Mouse (Mus musculus): ENCODE data around the gene Klk8.

DNA sequence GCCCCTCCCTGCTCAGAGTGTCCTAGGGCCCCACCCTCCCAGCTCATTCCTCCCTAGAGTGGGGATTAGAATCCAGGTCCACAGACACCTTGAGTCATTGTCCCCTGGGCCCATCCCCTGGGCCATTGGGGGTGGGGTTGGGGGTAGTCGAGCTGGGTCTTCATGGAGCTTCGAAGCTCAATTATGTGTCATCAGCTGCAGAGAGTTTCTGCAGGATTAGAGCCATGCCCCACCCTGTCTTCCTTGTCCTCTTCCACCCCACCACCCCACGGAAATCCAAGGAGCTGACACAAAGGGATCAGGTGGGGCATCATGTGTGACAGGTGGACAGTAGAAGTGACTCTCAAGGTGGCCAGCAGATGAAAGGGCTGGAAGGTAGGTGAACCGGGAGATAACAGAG is 28.8 kb upstream of the Klk8 start, which contains the start of gene Klk12:
- no peak for TF ChIP-seq POLR2A (IDR thresholded peaks at IDR 0.05; ENCODE audit: borderline replicate concordance, extremely low read depth, insufficient read depth, insufficient read length, poor library complexity, severe bottlenecking)
- TF ChIP-seq CTCF (IDR thresholded peaks at IDR 0.05; ENCODE audit: borderline replicate concordance, extremely low read depth, insufficient read depth, insufficient read length): no peak

Measured in brain, embryonic 14.5 days (tissue).